Mouse (Mus musculus): ENCODE data around the gene Hba-x. TPM values are rescaled to one million over a fixed set of nuclear protein-coding genes. Genes with fewer than 3 reads are reported as not detected.
A peak's percentile ranks its signal among the peaks of the same experiment; 100 is the strongest.

Hba-x gene
- polyA plus RNA-seq, 1 experiment: 1.9 TPM

- no peak for TF ChIP-seq POLR2A (IDR thresholded peaks at IDR 0.05; ENCODE audit: control insufficient read depth, extremely low read depth, insufficient read depth, low read length, poor library complexity)
- no peak for TF ChIP-seq CTCF (IDR thresholded peaks at IDR 0.05; ENCODE audit: borderline replicate concordance, control insufficient read depth, extremely low read depth, insufficient read depth, low read length, poor library complexity)
- no peak overlapping the region for H3K4me3 ChIP-seq (ENCODE audit: control insufficient read depth, insufficient read depth, low read length)
- no peaks in the 10 kb centered on the region for H3K27me3 ChIP-seq (ENCODE audit: control insufficient read depth, insufficient read depth, low read length)
- H3K27ac ChIP-seq (ENCODE audit: control insufficient read depth, insufficient read depth, low read length): no peak overlapping the region
- 80% methylated on average over 1 of the region's 1 CpGs for WGBS
- DNase-seq: no peak
- peaks cover 3% of the 10 kb centered on the region for H3K36me3 ChIP-seq (ENCODE audit: control insufficient read depth, insufficient read depth, low read length)
- peaks cover 9% of the 10 kb centered on the region for H3K4me1 ChIP-seq (replicated peaks; ENCODE audit: control insufficient read depth, insufficient read depth, low read length)
Measured at GRCm38 (mm10) chr11:32244617-32245016, 31.6 kb upstream of the Hba-x start.

GRCm38 (mm10) chr11:32245614-32246013 lies 30.6 kb upstream of the Hba-x start:
- TF ChIP-seq POLR2A (IDR thresholded peaks at IDR 0.05; ENCODE audit: control insufficient read depth, extremely low read depth, insufficient read depth, low read length, poor library complexity) (no peak), CTCF (IDR thresholded peaks at IDR 0.05; ENCODE audit: borderline replicate concordance, control insufficient read depth, extremely low read depth, insufficient read depth, low read length, poor library complexity) (no peak)
- H3K27me3 ChIP-seq (ENCODE audit: control insufficient read depth, insufficient read depth, low read length): no peaks in the 10 kb centered on the region
- peaks cover 9% of the 10 kb centered on the region for H3K4me1 ChIP-seq (replicated peaks; ENCODE audit: control insufficient read depth, insufficient read depth, low read length)
- WGBS: 94% methylated on average over 6 of the region's 6 CpGs
- peaks cover 6% of the 10 kb centered on the region for H3K36me3 ChIP-seq (ENCODE audit: control insufficient read depth, insufficient read depth, low read length)
- no peak overlapping the region for H3K4me3 ChIP-seq (ENCODE audit: control insufficient read depth, insufficient read depth, low read length)
- H3K27ac ChIP-seq (ENCODE audit: control insufficient read depth, insufficient read depth, low read length): no peak overlapping the region
- no peak for DNase-seq

- Histone ChIP-seq H3K27ac (ENCODE audit: control insufficient read depth, insufficient read depth, low read length) (no peak overlapping the region), H3K4me3 (ENCODE audit: control insufficient read depth, insufficient read depth, low read length) (no peak overlapping the region), H3K27me3 (ENCODE audit: control insufficient read depth, insufficient read depth, low read length) (no peaks in the 10 kb centered on the region), H3K4me1 (replicated peaks; ENCODE audit: control insufficient read depth, insufficient read depth, low read length) (peaks cover 9% of the 10 kb centered on the region), H3K36me3 (ENCODE audit: control insufficient read depth, insufficient read depth, low read length) (peaks cover 6% of the 10 kb centered on the region; the same call in 1 of the 2 replicates)
- no peak for TF ChIP-seq CTCF (IDR thresholded peaks at IDR 0.05; ENCODE audit: borderline replicate concordance, control insufficient read depth, extremely low read depth, insufficient read depth, low read length, poor library complexity)
- no peak for TF ChIP-seq POLR2A (IDR thresholded peaks at IDR 0.05; ENCODE audit: control insufficient read depth, extremely low read depth, insufficient read depth, low read length, poor library complexity)
- peak; percentile 42 for DNase-seq
Measured at GRCm38 (mm10) chr11:32247068-32247467, 29.1 kb upstream of the Hba-x start.

GRCm38 (mm10) chr11:32248350-32248749 lies 27.9 kb upstream of the Hba-x start:
- no peaks in the 10 kb centered on the region for H3K27me3 ChIP-seq (ENCODE audit: control insufficient read depth, insufficient read depth, low read length)
- 97% methylated on average over 3 of the region's 3 CpGs for WGBS
- no peak for DNase-seq
- no peak overlapping the region for H3K27ac ChIP-seq (ENCODE audit: control insufficient read depth, insufficient read depth, low read length)
- peaks cover 6% of the 10 kb centered on the region; the same call in 1 of the 2 replicates for H3K36me3 ChIP-seq (ENCODE audit: control insufficient read depth, insufficient read depth, low read length)
- H3K4me1 ChIP-seq (replicated peaks; ENCODE audit: control insufficient read depth, insufficient read depth, low read length): peaks cover 9% of the 10 kb centered on the region
- TF ChIP-seq CTCF (IDR thresholded peaks at IDR 0.05; ENCODE audit: borderline replicate concordance, control insufficient read depth, extremely low read depth, insufficient read depth, low read length, poor library complexity) (no peak), POLR2A (IDR thresholded peaks at IDR 0.05; ENCODE audit: control insufficient read depth, extremely low read depth, insufficient read depth, low read length, poor library complexity) (no peak)
- H3K4me3 ChIP-seq (ENCODE audit: control insufficient read depth, insufficient read depth, low read length): no peak overlapping the region

GRCm38 (mm10) chr11:32250880-32251763 lies 25.1 kb upstream of the Hba-x start:
- WGBS: 95% methylated on average over 8 of the region's 8 CpGs
- Histone ChIP-seq H3K27ac (ENCODE audit: control insufficient read depth, insufficient read depth, low read length) (no peak overlapping the region), H3K4me3 (ENCODE audit: control insufficient read depth, insufficient read depth, low read length) (no peak overlapping the region), H3K36me3 (ENCODE audit: control insufficient read depth, insufficient read depth, low read length) (peaks cover 6% of the 10 kb centered on the region; the same call in 1 of the 2 replicates), H3K27me3 (ENCODE audit: control insufficient read depth, insufficient read depth, low read length) (no peaks in the 10 kb centered on the region), H3K4me1 (replicated peaks; ENCODE audit: control insufficient read depth, insufficient read depth, low read length) (peaks cover 9% of the 10 kb centered on the region)
- no peak for TF ChIP-seq POLR2A (IDR thresholded peaks at IDR 0.05; ENCODE audit: control insufficient read depth, extremely low read depth, insufficient read depth, low read length, poor library complexity)
- TF ChIP-seq CTCF (IDR thresholded peaks at IDR 0.05; ENCODE audit: borderline replicate concordance, control insufficient read depth, extremely low read depth, insufficient read depth, low read length, poor library complexity): no peak
- DNase-seq: no peak

GRCm38 (mm10) chr11:32253121-32253520 lies 23.1 kb upstream of the Hba-x start:
- TF ChIP-seq POLR2A (IDR thresholded peaks at IDR 0.05; ENCODE audit: control insufficient read depth, extremely low read depth, insufficient read depth, low read length, poor library complexity) (no peak), CTCF (IDR thresholded peaks at IDR 0.05; ENCODE audit: borderline replicate concordance, control insufficient read depth, extremely low read depth, insufficient read depth, low read length, poor library complexity) (no peak)
- 95% methylated on average over 1 of the region's 1 CpGs for WGBS
- peaks cover 6% of the 10 kb centered on the region; the same call in 1 of the 2 replicates for H3K36me3 ChIP-seq (ENCODE audit: control insufficient read depth, insufficient read depth, low read length)

More at GRCm38 (mm10) chr11:32253121-32253520, 23.1 kb upstream of the Hba-x start:
- DNase-seq: no peak
- H3K4me1 ChIP-seq (replicated peaks; ENCODE audit: control insufficient read depth, insufficient read depth, low read length): no peaks in the 10 kb centered on the region
- no peak overlapping the region for H3K4me3 ChIP-seq (ENCODE audit: control insufficient read depth, insufficient read depth, low read length)
- H3K27ac ChIP-seq (ENCODE audit: control insufficient read depth, insufficient read depth, low read length): no peak overlapping the region
- no peaks in the 10 kb centered on the region for H3K27me3 ChIP-seq (ENCODE audit: control insufficient read depth, insufficient read depth, low read length)
